Mouse (Mus musculus) forebrain, embryonic 16.5 days (tissue): Measurements from ENCODE around the gene Kcnj6. TPM values are rescaled to one million over a fixed set of nuclear protein-coding genes. Genes with fewer than 3 reads are reported as not detected.

ENCODE experiments used
- ATAC-seq: fragments of 200-750 bp; cut with Nextera tagmentation; 2 replicates; pipeline ENCODE4 v1.8.0; 2017; ENCODE audit warnings: mild to moderate bottlenecking, moderate library complexity
- H3K27ac ChIP-seq: fragments of 300-500 bp; sonication (generic); 2 replicates; pipeline ENCODE4 v1.5.1; 2014; ENCODE audit warnings: low read length, control low read depth
- H3K27me3 ChIP-seq: fragments of 300-500 bp; sonication (generic); replicated peaks from 2 replicates; pipeline ENCODE4 v1.6.1; 2014; ENCODE audit warnings: low read length; ENCODE audit not compliant: control insufficient read depth, insufficient read depth
- H3K36me3 ChIP-seq: fragments of 300-500 bp; sonication (generic); 2 replicates; pipeline ENCODE4 v1.6.1; 2014; ENCODE audit not compliant: control insufficient read depth, insufficient read depth
- H3K4me1 ChIP-seq: fragments of 300-500 bp; sonication (generic); replicated peaks from 2 replicates; pipeline ENCODE4 v1.6.1; 2014; ENCODE audit warnings: low read length; ENCODE audit not compliant: control insufficient read depth, insufficient read depth
- H3K4me2 ChIP-seq: fragments of 300-500 bp; sonication (generic); 2 replicates; pipeline ENCODE4 v1.6.1; 2014; ENCODE audit warnings: mild to moderate bottlenecking, low read length, control low read depth
- H3K4me3 ChIP-seq: fragments of 300-500 bp; sonication (generic); replicated peaks from 2 replicates; pipeline ENCODE4 v1.5.1; 2014; ENCODE audit warnings: mild to moderate bottlenecking, low read length, control low read depth
- H3K9ac ChIP-seq: fragments of 300-500 bp; sonication (generic); replicated peaks from 2 replicates; pipeline ENCODE4 v1.6.1; 2014; ENCODE audit warnings: low read depth, low read length, control low read depth
- H3K9me3 ChIP-seq: fragments of 300-500 bp; sonication (generic); 2 replicates; pipeline ENCODE4 v1.6.1; 2016; ENCODE audit warnings: low read length; ENCODE audit not compliant: control insufficient read depth
- WGBS: fragments of 180-500 bp; shearing (Covaris S2); extraction: QIAGEN DNeasy Blood & Tissue Kit; methylation state at CpG from one replicate; pipeline ENCODE4 v1.1.7; 2014; 5-methylcytosine and 5-hydroxymethylcytosine counted together
- polyA plus RNA-seq: library from polyadenylated mRNA; unstranded; fragments of >200 nt; fragmentation: Nextera tagmentation; extraction: Ambion mirVana; gene quantifications from 2 replicates; pipeline ENCODE4 v1.2.1, GENCODE M21; 2015

Kcnj6 gene
- polyA plus RNA-seq, 1 experiment from 2014 or later, result 1.8 TPM

GRCm38 (mm10) chr16:94845996-94846395, 151.5 kb downstream of the Kcnj6 start:
- Histone ChIP-seq H3K4me2 (no peak overlapping the region), H3K9ac (no peak overlapping the region), H3K36me3 (no peaks in the 10 kb centered on the region), H3K27me3 (no peaks in the 10 kb centered on the region), H3K4me3 (no peak overlapping the region), H3K4me1 (no peaks in the 10 kb centered on the region), H3K9me3 (no peaks in the 10 kb centered on the region), H3K27ac (no peak overlapping the region)
- 92% methylated on average over 5 of the region's 5 CpGs for WGBS
- no peak for ATAC-seq

- H3K9me3 ChIP-seq, result no peaks in the 10 kb centered on the region
- 71% methylated on average over 4 of the region's 4 CpGs for WGBS
- H3K27ac ChIP-seq, result no peak overlapping the region
Observed at GRCm38 (mm10) chr16:94844769-94845168, 152.7 kb downstream of the Kcnj6 start.

DNA sequence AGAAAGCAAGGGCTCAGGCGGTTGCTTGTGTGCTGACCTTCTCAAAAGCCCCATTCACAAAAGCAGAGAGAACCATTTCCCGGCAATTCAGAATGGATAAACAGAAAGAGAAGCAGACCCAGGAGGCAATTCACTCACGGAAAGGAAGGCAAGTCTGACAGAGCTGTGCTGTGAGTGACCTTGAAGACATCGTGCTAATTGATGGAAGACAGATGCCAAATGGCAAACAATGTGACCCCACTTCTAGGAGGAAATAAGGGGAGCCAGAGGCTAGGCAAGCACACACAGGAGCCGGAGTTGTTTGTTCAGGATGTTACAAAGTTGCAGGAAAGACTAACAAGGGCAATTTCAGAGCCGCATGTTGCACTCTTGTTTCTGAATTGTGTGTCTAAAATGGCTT, 158.1 kb downstream of the Kcnj6 start:
- 39% methylated on average over 6 of the region's 6 CpGs for WGBS
- H3K4me3 ChIP-seq, result no peak overlapping the region
- no peaks in the 10 kb centered on the region for H3K9me3 ChIP-seq
- H3K4me2 ChIP-seq, result no peak overlapping the region
- no peak overlapping the region for H3K9ac ChIP-seq
- H3K4me1 ChIP-seq, result no peaks in the 10 kb centered on the region
- no peaks in the 10 kb centered on the region for H3K36me3 ChIP-seq
- no peak for ATAC-seq
- H3K27ac ChIP-seq, result no peak overlapping the region
- no peaks in the 10 kb centered on the region for H3K27me3 ChIP-seq

More at GRCm38 (mm10) chr16:94844769-94845168, 152.7 kb downstream of the Kcnj6 start:
- no peaks in the 10 kb centered on the region for H3K27me3 ChIP-seq
- no peaks in the 10 kb centered on the region for H3K4me1 ChIP-seq
- H3K4me3 ChIP-seq, result no peak overlapping the region
- ATAC-seq, result no peak
- no peaks in the 10 kb centered on the region for H3K36me3 ChIP-seq
- no peak overlapping the region for H3K4me2 ChIP-seq
- no peak overlapping the region for H3K9ac ChIP-seq

GRCm38 (mm10) chr16:94837881-94838280, 159.6 kb downstream of the Kcnj6 start:
- no peak overlapping the region for H3K27ac ChIP-seq
- H3K36me3 ChIP-seq, result no peaks in the 10 kb centered on the region
- WGBS, result 85% methylated on average over 9 of the region's 9 CpGs
- no peak overlapping the region for H3K4me3 ChIP-seq
- H3K9ac ChIP-seq, result no peak overlapping the region
- no peaks in the 10 kb centered on the region for H3K27me3 ChIP-seq
- no peaks in the 10 kb centered on the region for H3K9me3 ChIP-seq
- ATAC-seq, result no peak
- H3K4me1 ChIP-seq, result no peaks in the 10 kb centered on the region
- H3K4me2 ChIP-seq, result no peak overlapping the region

DNA sequence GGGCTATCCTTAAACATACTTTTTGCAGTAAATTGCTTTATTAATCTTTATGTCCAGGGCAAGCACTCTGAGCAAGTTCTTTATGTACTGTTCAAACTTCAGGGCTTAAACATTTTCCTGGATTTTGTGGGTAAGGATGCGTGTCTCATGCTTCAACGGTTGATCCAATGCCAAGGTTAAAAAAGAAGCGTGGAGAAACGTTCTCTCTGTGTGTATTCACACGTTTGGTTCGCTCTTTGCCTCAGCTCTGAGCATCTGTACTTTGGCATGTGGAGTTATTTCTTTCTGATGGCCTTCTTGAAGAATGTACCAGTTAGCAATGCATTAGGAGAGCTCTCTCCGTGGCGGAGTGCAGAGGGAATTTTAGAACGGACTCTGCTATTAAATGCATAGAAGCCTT, 163.0 kb downstream of the Kcnj6 start:
- Histone ChIP-seq H3K9me3 (0 out of 2 replicates have a peak, but pooled peaks cover 2% of the 10 kb centered on the region), H3K27me3 (no peaks in the 10 kb centered on the region), H3K27ac (no peak overlapping the region), H3K4me2 (no peak overlapping the region), H3K9ac (no peak overlapping the region), H3K4me3 (no peak overlapping the region), H3K4me1 (no peaks in the 10 kb centered on the region), H3K36me3 (no peaks in the 10 kb centered on the region)
- no peak for ATAC-seq
- 83% methylated on average over 9 of the region's 9 CpGs for WGBS

DNA sequence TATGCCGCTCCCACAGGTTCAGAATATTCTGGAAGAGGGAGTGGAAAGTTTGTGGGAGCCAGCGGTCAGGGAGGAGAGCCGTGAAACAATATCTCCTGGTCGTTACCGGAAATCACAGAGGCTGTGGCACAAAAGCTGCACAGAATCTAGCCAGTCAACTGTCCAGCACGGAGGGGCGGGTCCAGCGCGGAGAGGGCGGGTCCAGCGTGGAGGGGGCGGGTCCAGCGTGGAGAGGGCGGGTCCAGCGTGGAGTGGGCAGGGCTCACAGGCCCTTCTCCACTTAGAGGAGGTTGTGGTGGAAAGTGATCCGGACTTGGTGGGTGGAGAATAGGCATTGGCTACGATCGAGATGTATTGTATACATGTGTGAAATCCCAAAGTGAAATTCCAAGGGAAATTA, 169.3 kb downstream of the Kcnj6 start:
- 91% methylated on average over 18 of the region's 18 CpGs for WGBS
- no peak for ATAC-seq

GRCm38 (mm10) chr16:94827092-94827585, 170.4 kb downstream of the Kcnj6 start:
- Histone ChIP-seq H3K27me3 (no peaks in the 10 kb centered on the region), H3K36me3 (no peaks in the 10 kb centered on the region), H3K4me1 (peaks cover 11% of the 10 kb centered on the region), H3K9ac (no peak overlapping the region), H3K9me3 (0 out of 2 replicates have a peak, but pooled peaks cover 2% of the 10 kb centered on the region), H3K27ac (no peak overlapping the region), H3K4me2 (peak overlapping the region; percentile 2; the same call in 1 of the 2 replicates), H3K4me3 (no peak overlapping the region)
- ATAC-seq, result peak; percentile 88
- 20% methylated on average over 8 of the region's 8 CpGs for whole genome bisulfite sequencing

More for the DNA sequence above, 169.3 kb downstream of the Kcnj6 start:
- H3K4me2 ChIP-seq, result no peak overlapping the region
- H3K27ac ChIP-seq, result no peak overlapping the region
- H3K4me1 ChIP-seq, result peaks cover 11% of the 10 kb centered on the region
- H3K4me3 ChIP-seq, result no peak overlapping the region
- no peak overlapping the region for H3K9ac ChIP-seq
- H3K27me3 ChIP-seq, result no peaks in the 10 kb centered on the region
- no peaks in the 10 kb centered on the region for H3K36me3 ChIP-seq
- H3K9me3 ChIP-seq, result 0 out of 2 replicates have a peak, but pooled peaks cover 2% of the 10 kb centered on the region

- H3K36me3 ChIP-seq, result no peaks in the 10 kb centered on the region
- no peak overlapping the region for H3K27ac ChIP-seq
- no peak overlapping the region for H3K4me2 ChIP-seq
- no peaks in the 10 kb centered on the region for H3K9me3 ChIP-seq
- H3K4me3 ChIP-seq, result no peak overlapping the region
- H3K9ac ChIP-seq, result no peak overlapping the region
- 91% methylated on average over 6 of the region's 6 CpGs for WGBS
- H3K27me3 ChIP-seq, result no peaks in the 10 kb centered on the region
- peaks cover 11% of the 10 kb centered on the region for H3K4me1 ChIP-seq
- no peak for ATAC-seq
Observed at GRCm38 (mm10) chr16:94825274-94825673, 172.2 kb downstream of the Kcnj6 start.

DNA sequence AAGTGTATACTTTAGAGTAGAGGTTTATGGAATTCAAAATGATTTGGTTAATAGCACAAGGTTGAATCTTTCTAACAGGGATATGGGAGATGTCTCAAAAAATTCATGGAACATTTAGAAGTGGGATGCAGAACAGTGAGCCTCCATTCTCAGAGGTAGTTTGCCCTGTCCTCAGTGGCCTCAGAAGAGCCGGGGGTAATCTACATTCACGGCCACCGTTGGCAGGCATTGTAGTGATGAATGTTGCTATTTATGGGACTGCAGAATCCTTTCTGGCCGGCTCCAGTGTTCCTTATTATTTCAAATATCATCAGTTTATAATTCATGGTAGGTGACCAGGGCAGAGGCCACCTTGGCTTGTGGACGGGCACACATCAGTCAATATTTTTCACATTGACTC, 174.9 kb downstream of the Kcnj6 start:
- Histone ChIP-seq H3K36me3 (no peaks in the 10 kb centered on the region), H3K4me3 (no peak overlapping the region), H3K4me1 (peaks cover 11% of the 10 kb centered on the region), H3K9me3 (no peaks in the 10 kb centered on the region), H3K9ac (no peak overlapping the region), H3K27ac (no peak overlapping the region), H3K4me2 (no peak overlapping the region), H3K27me3 (no peaks in the 10 kb centered on the region)
- 82% methylated on average over 5 of the region's 5 CpGs for WGBS
- no peak for ATAC-seq

GRCm38 (mm10) chr16:94821610-94822009, 175.9 kb downstream of the Kcnj6 start:
- 84% methylated on average over 11 of the region's 11 CpGs for WGBS
- H3K9ac ChIP-seq, result no peak overlapping the region
- 0 out of 2 replicates have a peak, but pooled peaks cover 2% of the 10 kb centered on the region for H3K4me1 ChIP-seq
- H3K9me3 ChIP-seq, result no peaks in the 10 kb centered on the region
- ATAC-seq, result no peak
- H3K27ac ChIP-seq, result no peak overlapping the region
- H3K4me3 ChIP-seq, result no peak overlapping the region
- H3K4me2 ChIP-seq, result no peak overlapping the region
- no peaks in the 10 kb centered on the region for H3K27me3 ChIP-seq
- H3K36me3 ChIP-seq, result no peaks in the 10 kb centered on the region
